Mouse (Mus musculus) v-Abl transformed pro-B cells (cell line): ENCODE data around the gene Rpain.

Experiments
- in situ Hi-C, 2 experiments: fragments of 400-800 bp; cut with MboI; formaldehyde crosslinking; loops; one replicate each; pipeline ENCODE4 v1.15.1; 2025; ENCODE audit not compliant: unreplicated experiment in 2 of 2

Rpain gene

GRCm38 (mm10) chr11:70969821-70970559 is at the start of gene Rpain, which contains the start of gene Nup88:
TSS of gene Rpain (plus strand) at chr11:70970213.
TSS of gene Nup88 (minus strand) at chr11:70969973.
- in situ Hi-C loops, result no loop called here

GRCm38 (mm10) chr11:70931461-70931860 is 38.6 kb upstream of the Rpain start:
- in situ Hi-C loops, result no loop called here

GRCm38 (mm10) chr11:70935316-70935715 is 34.7 kb upstream of the Rpain start:
- in situ Hi-C loops, result no loop called here

- in situ Hi-C loops, result no loop called here
Measured at GRCm38 (mm10) chr11:70942596-70942995, 27.4 kb upstream of the Rpain start.

GRCm38 (mm10) chr11:70943651-70944050 is 26.4 kb upstream of the Rpain start:
- in situ Hi-C loops, result no loop called here

- in situ Hi-C loops, result no loop called here
Measured at GRCm38 (mm10) chr11:70944935-70945817, 24.8 kb upstream of the Rpain start.

- in situ Hi-C loops, result no loop called here
Measured at GRCm38 (mm10) chr11:70954711-70955110, 15.3 kb upstream of the Rpain start.

- in situ Hi-C loops, result no loop called here
Measured at GRCm38 (mm10) chr11:70960786-70961554, 9.0 kb upstream of the Rpain start.

GRCm38 (mm10) chr11:70964222-70964907 is 5.6 kb upstream of the Rpain start:
- in situ Hi-C loops, result no loop called here

GRCm38 (mm10) chr11:70969271-70969794 is 680 bp upstream of the Rpain start:
- in situ Hi-C loops, result no loop called here

- in situ Hi-C loops, result no loop called here
Measured at GRCm38 (mm10) chr11:70970560-70971540, 837 bp downstream of the Rpain start.

- in situ Hi-C loops, result no loop called here
Measured at GRCm38 (mm10) chr11:70972586-70972985, 2.6 kb downstream of the Rpain start.

GRCm38 (mm10) chr11:70973947-70974346 is 3.9 kb downstream of the Rpain start:
- in situ Hi-C loops, result no loop called here

- in situ Hi-C loops, result no loop called here
Measured at GRCm38 (mm10) chr11:70975193-70975592, 5.2 kb downstream of the Rpain start.

- in situ Hi-C loops, result no loop called here
Measured at GRCm38 (mm10) chr11:70977293-70977692, 7.3 kb downstream of the Rpain start.

GRCm38 (mm10) chr11:70980232-70980631 is 10.2 kb downstream of the Rpain start:
- in situ Hi-C loops, result no loop called here

GRCm38 (mm10) chr11:70980751-70981510 is 10.9 kb downstream of the Rpain start:
- in situ Hi-C loops, result no loop called here

GRCm38 (mm10) chr11:70982030-70982429 is 12.0 kb downstream of the Rpain start:
- in situ Hi-C loops, result no loop called here
